Mouse (Mus musculus): ENCODE measurements around the gene Gm3424.
"Not testable (repeated sequence)": the region's sequence is repeated elsewhere in the genome, so short reads cannot be mapped to it uniquely, and the experiment has no call there.

- TF ChIP-seq GATA1 (IDR thresholded peaks at IDR 0.05; ENCODE audit: borderline replicate concordance, low read length); FLI1 (IDR thresholded peaks at IDR 0.05; ENCODE audit: low read length): not testable (repeated sequence)
These were observed 49.0 kb upstream of the Gm3424 start for GRCm38 (mm10) chr14:5879136-5879535.
